Mouse (Mus musculus): Measurements from ENCODE around the gene Gm20388.

DNA sequence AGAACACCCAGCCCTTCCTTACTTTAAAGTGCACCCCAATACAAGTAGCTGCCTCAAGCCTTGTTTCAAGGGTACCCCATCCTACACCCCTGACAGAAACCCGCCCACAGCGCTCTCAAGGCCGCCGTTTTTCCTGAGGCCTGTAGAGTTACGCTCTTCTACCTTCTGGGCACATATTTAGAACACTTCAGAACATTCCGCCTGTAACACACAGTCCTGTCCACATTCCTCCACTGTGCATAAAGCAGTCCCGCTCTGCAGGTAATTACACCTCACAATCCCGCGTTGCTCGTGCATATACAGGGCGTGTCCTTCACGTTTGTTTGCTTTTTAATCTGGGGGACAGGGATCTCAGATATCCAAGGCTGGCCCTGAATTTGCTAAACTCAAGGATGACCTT is 1169.3 kb downstream of the Gm20388 start:
- TF ChIP-seq POLR2A (IDR thresholded peaks at IDR 0.05; ENCODE audit: insufficient read depth, low read depth, low read length) (no peak), CTCF (IDR thresholded peaks at IDR 0.05; ENCODE audit: insufficient read depth, low read depth, low read length) (no peak)

Measured in olfactory bulb, adult 2 months (tissue).